Mouse (Mus musculus) embryonic fibroblast, embryonic 13.5 days (primary cell): ENCODE measurements around the gene Gm17349.

Source experiments
- CTCF ChIP-seq: IDR thresholded peaks from 2 replicates; pipeline ENCODE4 v1.5.1; 2011; ENCODE audit warnings: mild to moderate bottlenecking, control low read depth, low read length, moderate library complexity, borderline replicate concordance; ENCODE audit not compliant: insufficient read depth
- POLR2A ChIP-seq: IDR thresholded peaks from 2 replicates; pipeline ENCODE4 v1.6.1; 2011; ENCODE audit warnings: low read depth, mild to moderate bottlenecking, control low read depth, low read length, moderate library complexity

GRCm38 (mm10) chr15:99698533-99699085 is 6.7 kb downstream of the Gm17349 start:
- TF ChIP-seq POLR2A (no peak), CTCF (no peak)
